Mouse (Mus musculus) kidney, embryonic 16.5 days (tissue): ENCODE results near the gene Kxd1. TPM values are rescaled to one million over a fixed set of nuclear protein-coding genes. Genes with fewer than 3 reads are reported as not detected.

ENCODE experiments used
- polyA plus RNA-seq: library from polyadenylated mRNA; unstranded; fragments of >200 nt; fragmentation: Nextera tagmentation; extraction: Ambion mirVana; gene quantifications from 2 replicates; pipeline ENCODE4 v1.2.1, GENCODE M21; 2015

The Kxd1 gene
- polyA plus RNA-seq, 1 experiment from 2014 or later = 65.4 TPM

Other genes starting within 250 kb of the Kxd1 start
- gene Homer3, start 245.1 kb downstream of the Kxd1 start, polyA plus RNA-seq = 74.2 and 81.3 TPM in 2 replicates
- 51.8 and 54.1 TPM in 2 replicates for gene Ddx49, start 225.5 kb downstream of the Kxd1 start, polyA plus RNA-seq
- gene Cope, start 225.4 kb downstream of the Kxd1 start, polyA plus RNA-seq = 389 and 439 TPM in 2 replicates
- 2.5 and 2.7 TPM in 2 replicates for gene Cers1, start 212.2 kb downstream of the Kxd1 start, polyA plus RNA-seq
- 5.5 TPM in 2 replicates for gene Gdf1, start 198.1 kb downstream of the Kxd1 start, polyA plus RNA-seq
- gene Upf1, start 174.7 kb downstream of the Kxd1 start, polyA plus RNA-seq = 10.6 and 10.9 TPM in 2 replicates
- 0.21 and 1.00 TPM in 2 replicates for gene Comp, start 154.4 kb downstream of the Kxd1 start, polyA plus RNA-seq
- gene Crtc1, start 88.4 kb downstream of the Kxd1 start, polyA plus RNA-seq = 19.9 and 22.3 TPM in 2 replicates
- 25.0 and 26.8 TPM in 2 replicates for gene Klhl26, start 51.0 kb downstream of the Kxd1 start, polyA plus RNA-seq
- gene Tmem59l, start 40.6 kb downstream of the Kxd1 start, polyA plus RNA-seq = 6.5 and 7.0 TPM in 2 replicates
- gene Crlf1, start 34.8 kb downstream of the Kxd1 start, polyA plus RNA-seq = 29.3 and 30.7 TPM in 2 replicates
- gene Rex1bd, start 21.2 kb downstream of the Kxd1 start, polyA plus RNA-seq = 133 and 135 TPM in 2 replicates
- gene Uba52, start 17.2 kb downstream of the Kxd1 start, polyA plus RNA-seq = 869 and 882 TPM in 2 replicates
- 353 and 359 TPM in 2 replicates for gene Fkbp8, start 232 bp downstream of the Kxd1 start, polyA plus RNA-seq
- gene Ell, start 11.5 kb upstream of the Kxd1 start, polyA plus RNA-seq = 24.1 and 25.1 TPM in 2 replicates
- gene Isyna1, start 66.4 kb upstream of the Kxd1 start, polyA plus RNA-seq = 215 and 217 TPM in 2 replicates
- 133 and 149 TPM in 2 replicates for gene Ssbp4, start 80.9 kb upstream of the Kxd1 start, polyA plus RNA-seq
- gene Lrrc25, start 88.2 kb upstream of the Kxd1 start, polyA plus RNA-seq = 1.8 and 1.9 TPM in 2 replicates
- gene Gdf15, start 104.5 kb upstream of the Kxd1 start, polyA plus RNA-seq = 1.0 and 1.2 TPM in 2 replicates
- 88.5 TPM in 2 replicates for gene Pgpep1, start 132.4 kb upstream of the Kxd1 start, polyA plus RNA-seq
- gene Lsm4, start 145.3 kb upstream of the Kxd1 start, polyA plus RNA-seq = 272 and 281 TPM in 2 replicates
- gene Jund, start 171.0 kb upstream of the Kxd1 start, polyA plus RNA-seq = 42.1 and 47.4 TPM in 2 replicates
- gene Iqcn, start 175.5 kb upstream of the Kxd1 start, polyA plus RNA-seq = 0.04 and 0.06 TPM in 2 replicates
- 0.52 and 0.76 TPM in 2 replicates for gene Gm3336, start 190.6 kb upstream of the Kxd1 start, polyA plus RNA-seq
- 8.8 and 11.6 TPM in 2 replicates for gene Pde4c, start 195.8 kb upstream of the Kxd1 start, polyA plus RNA-seq
- 20.9 and 22.0 TPM in 2 replicates for gene Rab3a, start 226.7 kb upstream of the Kxd1 start, polyA plus RNA-seq
- gene Mpv17l2, start 233.0 kb upstream of the Kxd1 start, polyA plus RNA-seq = 57.0 and 60.4 TPM in 2 replicates
- gene Pik3r2, start 248.8 kb upstream of the Kxd1 start, polyA plus RNA-seq = 72.8 and 77.3 TPM in 2 replicates